Mouse (Mus musculus) frontal cortex, adult (tissue): ENCODE results near the gene Cad.
"Not testable (repeated sequence)": the region's sequence is repeated elsewhere in the genome, so short reads cannot be mapped to it uniquely, and the experiment has no call there.

Source experiments
- ATAC-seq: cut with Nextera tagmentation; 2 replicates; pipeline ENCODE4 v1.9.2; 2017; ENCODE audit warnings: mild to moderate bottlenecking, moderate library complexity, mixed read lengths; ENCODE audit not compliant: low TSS enrichment

Cad gene

GRCm38 (mm10) chr5:31054261-31055215 is at the start of gene Cad:
Cad (plus strand) TSS chr5:31054780.
- peak; percentile 98 for ATAC-seq

- ATAC-seq, result no peak
Observed at GRCm38 (mm10) chr5:31012737-31013136, 41.8 kb upstream of the Cad start.

- ATAC-seq, result no peak
Observed at GRCm38 (mm10) chr5:31015913-31016312, 38.7 kb upstream of the Cad start.

DNA sequence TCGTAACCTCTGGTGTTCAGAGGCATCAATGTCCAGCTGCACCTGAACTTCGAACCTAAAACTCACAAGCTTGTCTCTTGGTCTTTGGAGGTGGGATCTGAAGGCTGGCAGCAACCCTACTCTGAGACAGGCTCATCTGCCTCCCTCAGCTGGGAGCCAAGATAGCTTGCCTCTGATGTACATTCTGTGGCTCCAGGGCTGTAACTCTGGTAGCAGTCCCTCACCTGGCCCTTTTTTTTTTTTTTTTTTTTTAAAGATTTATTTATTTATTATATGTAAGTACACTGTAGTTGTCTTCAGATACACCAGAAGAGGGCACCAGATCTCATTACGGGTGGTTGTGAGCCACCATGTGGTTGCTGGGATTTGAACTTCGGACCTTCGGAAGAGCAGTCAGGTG is 32.8 kb upstream of the Cad start:
- not testable (repeated sequence) for ATAC-seq

DNA sequence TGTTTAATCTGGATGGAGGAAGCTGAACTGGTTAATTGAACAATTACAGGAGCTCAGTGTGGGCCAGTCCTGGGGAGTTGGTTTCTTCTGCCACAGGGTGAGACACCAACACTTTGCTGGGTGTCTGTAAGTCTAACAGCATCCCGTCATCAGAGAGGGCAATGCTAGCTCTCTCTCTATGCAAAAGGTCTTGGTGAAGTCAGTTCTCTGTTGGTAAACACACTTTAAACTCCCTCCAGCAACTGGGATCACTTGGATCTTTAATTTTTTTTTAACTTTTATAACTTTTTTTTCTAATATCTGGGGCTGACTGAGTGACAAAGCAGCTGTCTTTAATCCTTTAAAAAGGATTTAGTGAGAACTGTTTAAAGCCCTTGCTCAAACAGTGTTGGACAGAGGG is 31.9 kb upstream of the Cad start:
- no peak for ATAC-seq

DNA sequence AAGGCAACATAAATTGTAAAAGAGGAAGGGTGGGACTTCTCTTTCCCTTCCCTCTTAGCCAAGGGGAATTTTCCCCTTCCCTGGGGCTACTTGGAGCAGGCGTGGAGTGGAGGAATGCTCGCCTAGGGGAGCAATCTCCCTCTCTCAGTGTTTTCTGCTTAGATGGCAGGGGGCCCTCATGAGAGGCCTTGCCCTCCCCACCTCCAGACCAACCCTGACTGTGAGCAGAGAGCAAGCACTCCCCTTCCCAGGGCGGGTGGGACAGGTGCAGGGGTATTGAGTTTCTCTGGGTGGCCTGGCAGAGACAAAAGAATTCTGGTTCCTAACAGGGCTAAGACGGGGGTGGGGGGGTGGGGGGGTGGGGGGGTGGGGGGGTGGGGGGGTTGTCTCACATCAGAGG is 31.3 kb upstream of the Cad start:
- no peak for ATAC-seq

- ATAC-seq, result no peak
Observed at GRCm38 (mm10) chr5:31024641-31025040, 29.9 kb upstream of the Cad start.

- ATAC-seq, result no peak
Observed at GRCm38 (mm10) chr5:31030926-31031325, 23.7 kb upstream of the Cad start.

GRCm38 (mm10) chr5:31031508-31031907 is 23.1 kb upstream of the Cad start:
- no peak for ATAC-seq

GRCm38 (mm10) chr5:31034669-31035068 is 19.9 kb upstream of the Cad start:
- no peak for ATAC-seq

- ATAC-seq, result not testable (repeated sequence)
Observed at GRCm38 (mm10) chr5:31036556-31036955, 18.0 kb upstream of the Cad start.

DNA sequence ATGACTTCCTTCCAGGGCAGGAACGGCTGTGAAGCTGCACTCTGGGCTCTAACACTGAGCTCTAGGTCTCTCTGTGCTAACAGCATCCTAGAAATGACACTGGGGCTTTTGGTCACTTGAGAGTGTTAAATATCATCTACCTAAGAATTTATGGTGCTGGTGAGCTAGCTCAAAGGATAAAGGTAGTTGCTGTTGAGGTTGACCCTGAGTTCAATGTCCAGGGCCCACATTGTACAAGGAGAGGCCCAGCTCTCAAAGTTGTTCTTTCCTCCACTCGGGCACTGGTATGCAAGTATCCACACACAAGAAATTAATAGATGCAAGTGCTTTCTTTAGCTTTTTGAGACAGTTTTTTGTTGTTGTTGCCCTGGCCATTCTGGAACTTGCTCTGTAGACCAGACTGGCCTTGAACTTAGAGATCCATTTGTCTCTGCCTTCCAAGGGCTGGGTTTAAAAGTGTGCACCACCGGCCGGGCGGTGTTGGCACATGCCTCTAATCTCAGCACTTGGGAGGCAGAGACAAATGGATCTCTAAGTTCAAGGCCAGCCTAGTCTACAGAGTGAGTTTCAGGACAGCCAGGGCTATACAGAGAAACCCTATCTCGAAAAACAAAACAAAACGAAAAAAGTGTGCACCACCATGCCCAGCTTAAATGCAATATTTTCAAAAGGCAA is 16.3 kb upstream of the Cad start:
- ATAC-seq, result no peak

DNA sequence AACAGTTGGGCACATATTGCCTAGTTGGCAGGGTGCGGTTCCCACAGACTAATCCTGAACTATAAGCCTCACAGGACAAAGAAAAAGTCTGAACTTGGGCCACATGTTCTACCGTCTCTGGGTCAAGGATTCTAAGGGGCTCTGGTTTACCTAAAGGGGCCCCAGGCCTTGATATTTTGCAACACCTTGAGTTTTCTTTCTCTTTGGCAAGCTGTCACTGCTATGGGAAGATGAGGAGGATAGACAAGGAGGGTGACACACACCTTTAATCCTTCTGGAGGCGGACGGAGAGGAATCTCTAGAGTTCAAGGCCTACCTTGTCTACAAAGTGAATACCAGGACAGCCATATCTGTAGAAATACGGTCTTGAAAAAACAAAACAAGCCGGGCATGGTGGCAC is 8.2 kb upstream of the Cad start:
- no peak for ATAC-seq

GRCm38 (mm10) chr5:31047074-31047473 is 7.5 kb upstream of the Cad start:
- no peak for ATAC-seq

- peak; percentile 90 for ATAC-seq
Observed at GRCm38 (mm10) chr5:31047848-31048762, 6.5 kb upstream of the Cad start, which contains the start of gene Atraid. Atraid (plus strand) TSS chr5:31048312.

DNA sequence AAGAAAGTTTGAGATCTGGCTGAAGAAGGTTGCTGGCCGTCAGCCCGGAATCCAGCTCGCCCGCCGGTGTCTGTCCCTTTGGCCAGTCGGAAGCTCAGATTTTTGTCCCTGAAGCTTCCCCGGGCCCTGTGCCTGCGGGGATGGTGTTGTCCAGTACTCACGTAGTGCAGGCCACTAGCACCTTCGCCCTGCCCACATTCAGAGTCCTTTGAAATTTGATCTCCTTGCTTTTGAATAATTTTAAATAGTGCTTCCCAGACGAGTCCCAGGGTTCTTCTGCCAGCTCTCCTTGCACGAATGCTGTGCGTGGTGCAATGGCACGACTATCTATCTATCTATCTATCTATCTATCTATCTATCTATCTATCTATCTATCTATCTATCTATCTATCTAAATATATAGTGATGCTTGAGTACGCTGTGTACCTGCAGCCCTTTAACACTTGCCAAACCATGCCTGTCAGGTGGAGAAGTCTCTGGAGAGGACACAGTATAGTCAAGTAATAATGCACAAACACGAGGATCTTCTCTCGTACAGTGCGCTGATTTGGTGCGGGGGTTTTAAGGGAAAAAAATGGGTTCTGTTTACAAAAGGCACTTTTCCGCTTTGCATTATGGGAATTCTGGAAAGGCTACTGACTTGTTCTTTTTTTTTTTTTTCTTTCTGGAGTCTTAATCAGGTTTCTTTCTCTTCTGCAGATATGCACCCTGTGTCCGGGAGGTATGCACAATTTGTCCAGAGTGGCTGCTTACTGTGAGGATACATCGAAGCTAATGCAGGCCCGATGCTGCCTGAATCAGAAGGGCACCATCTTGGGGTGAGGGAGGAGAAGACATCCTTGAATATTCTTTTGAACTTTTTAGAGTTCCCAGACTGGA is 5.6 kb upstream of the Cad start, which contains the start of gene Slc5a6:
Gene Slc5a6, minus strand, starts transcription at position 162 of the 879 bp plus-strand sequence.
- ATAC-seq, result peak; percentile 36

DNA sequence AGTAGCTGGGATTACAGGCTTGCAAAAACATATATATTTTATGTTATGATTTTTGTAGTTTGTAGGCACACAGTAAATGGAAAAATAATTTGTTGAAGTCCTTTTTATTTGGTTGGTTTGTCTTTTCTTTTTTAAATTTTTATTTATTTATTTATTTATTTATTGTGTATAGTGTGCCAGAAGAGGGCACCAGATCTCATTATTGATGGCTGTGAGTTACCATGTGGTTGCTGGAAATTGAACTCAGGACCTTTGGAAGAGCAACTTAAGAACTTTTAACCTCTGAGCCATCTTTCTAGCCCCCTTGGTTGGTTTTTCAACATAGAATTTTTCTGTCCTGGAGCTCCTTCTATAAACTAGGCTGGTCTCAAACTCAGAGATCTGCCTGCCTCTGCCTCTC is 4.2 kb upstream of the Cad start:
- ATAC-seq, result no peak

GRCm38 (mm10) chr5:31053728-31054127 is 852 bp upstream of the Cad start:
- not testable (repeated sequence) for ATAC-seq

- peak; percentile 2; the same call in 1 of the 2 replicates for ATAC-seq
Observed at GRCm38 (mm10) chr5:31055216-31056140, 898 bp downstream of the Cad start.

DNA sequence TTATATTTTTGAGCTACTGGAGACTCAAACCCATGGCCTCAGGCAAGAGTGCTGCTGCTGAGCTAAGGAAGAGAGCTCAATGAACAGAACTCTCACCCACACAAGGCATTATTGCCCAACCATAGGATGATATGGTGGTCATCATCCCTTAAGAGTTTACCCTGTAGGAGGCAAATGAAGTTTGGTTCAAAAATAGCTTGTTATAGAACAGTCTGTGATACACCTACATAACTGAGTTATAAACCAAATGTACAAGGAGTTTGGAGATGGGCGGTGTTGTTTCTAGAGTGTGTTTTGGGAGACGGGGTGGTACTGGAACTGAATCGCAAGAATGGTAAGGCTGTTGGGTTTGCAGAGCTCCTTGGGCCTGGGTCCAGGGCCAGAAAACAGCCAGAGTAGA is 15.2 kb downstream of the Cad start:
- peak; percentile 79; the same call in 1 of the 2 replicates for ATAC-seq
